Mouse (Mus musculus): ENCODE data around the gene Trim67.

GRCm38 (mm10) chr8:124810689-124811394 is 17.9 kb downstream of the Trim67 start:
- TF ChIP-seq EP300 (IDR thresholded peaks at IDR 0.05; ENCODE audit: low read depth) (no peak), CTCF (IDR thresholded peaks at IDR 0.05; ENCODE audit: low read depth) (no peak)
